Mouse (Mus musculus): ENCODE data around the gene Sergef. TPM values are rescaled to one million over a fixed set of nuclear protein-coding genes. Genes with fewer than 3 reads are reported as not detected.
A peak's percentile ranks its signal among the peaks of the same experiment; 100 is the strongest.
"Not testable (repeated sequence)": the region's sequence is repeated elsewhere in the genome, so short reads cannot be mapped to it uniquely, and the experiment has no call there.

Sergef gene
- total and polyA plus RNA-seq, 2 experiments: 4.9 to 7.5 TPM

DNA sequence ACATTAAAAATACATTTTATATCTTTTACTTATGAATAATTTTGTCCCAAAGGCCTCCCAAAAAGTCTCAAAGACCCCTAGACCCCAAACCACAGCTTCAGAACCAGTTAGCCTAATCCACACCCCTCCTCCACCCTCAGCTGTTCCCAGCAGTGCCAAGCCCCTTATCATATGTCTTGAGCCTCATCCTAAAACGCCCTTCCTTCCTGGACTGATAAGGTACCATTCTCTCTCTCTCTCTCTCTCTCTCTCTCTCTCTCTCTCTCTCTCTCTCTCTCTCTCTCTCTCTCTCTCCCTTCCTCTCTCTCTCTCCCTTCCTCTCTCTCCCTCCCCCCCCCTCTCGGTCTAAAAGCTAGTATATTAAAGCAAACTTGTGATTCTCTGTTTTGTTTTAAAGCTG, 12.7 kb upstream of the Sergef start:
- no peak for DNase-seq (ENCODE audit: extremely low read depth, low read depth, low spot score)
- Histone ChIP-seq H3K4me3 (ENCODE audit: insufficient read depth, low read depth, low read length) (no peak overlapping the region), H3K27me3 (ENCODE audit: control insufficient read depth, insufficient read depth, low read length) (0 out of 2 replicates have a peak, but pooled peaks cover 4% of the 10 kb centered on the region), H3K79me2 (ENCODE audit: control insufficient read depth, insufficient read depth, low read length) (no peaks in the 10 kb centered on the region), H3K9ac (ENCODE audit: low read depth, low read length) (no peak overlapping the region), H3K36me3 (ENCODE audit: control insufficient read depth, insufficient read depth, low read length) (no peaks in the 10 kb centered on the region), H3K4me1 (ENCODE audit: control insufficient read depth, insufficient read depth, low read length) (no peaks in the 10 kb centered on the region), H3K27ac (replicated peaks; ENCODE audit: insufficient read depth, low read depth, low read length) (no peak overlapping the region)
- WGBS: 55% methylated on average over 2 of the region's 2 CpGs
- no peak for TF ChIP-seq POLR2A (IDR thresholded peaks at IDR 0.05; ENCODE audit: extremely low read depth, insufficient read depth, low read length)
- TF ChIP-seq CTCF (IDR thresholded peaks at IDR 0.05; ENCODE audit: low read depth, low read length): no peak

GRCm38 (mm10) chr7:46650231-46650630, 10.6 kb upstream of the Sergef start:
- not testable (repeated sequence) for H3K4me1 ChIP-seq (ENCODE audit: control insufficient read depth, insufficient read depth, low read length); DNase-seq (ENCODE audit: extremely low read depth, low read depth, low spot score); H3K27ac ChIP-seq (replicated peaks; ENCODE audit: insufficient read depth, low read depth, low read length); H3K79me2 ChIP-seq (ENCODE audit: control insufficient read depth, insufficient read depth, low read length); H3K9ac ChIP-seq (ENCODE audit: low read depth, low read length); H3K27me3 ChIP-seq (ENCODE audit: control insufficient read depth, insufficient read depth, low read length); H3K36me3 ChIP-seq (ENCODE audit: control insufficient read depth, insufficient read depth, low read length); H3K4me3 ChIP-seq (ENCODE audit: insufficient read depth, low read depth, low read length)
- 36% methylated on average over 5 of the region's 5 CpGs for WGBS

GRCm38 (mm10) chr7:46648431-46649140, 9.0 kb upstream of the Sergef start:
- no peak for DNase-seq (ENCODE audit: extremely low read depth, low read depth, low spot score)
- Histone ChIP-seq H3K4me1 (ENCODE audit: control insufficient read depth, insufficient read depth, low read length) (no peaks in the 10 kb centered on the region), H3K9ac (ENCODE audit: low read depth, low read length) (no peak overlapping the region), H3K27me3 (ENCODE audit: control insufficient read depth, insufficient read depth, low read length) (0 out of 2 replicates have a peak, but pooled peaks cover 4% of the 10 kb centered on the region), H3K79me2 (ENCODE audit: control insufficient read depth, insufficient read depth, low read length) (no peaks in the 10 kb centered on the region), H3K36me3 (ENCODE audit: control insufficient read depth, insufficient read depth, low read length) (no peaks in the 10 kb centered on the region), H3K27ac (replicated peaks; ENCODE audit: insufficient read depth, low read depth, low read length) (no peak overlapping the region), H3K4me3 (ENCODE audit: insufficient read depth, low read depth, low read length) (no peak overlapping the region)
- TF ChIP-seq POLR2A (IDR thresholded peaks at IDR 0.05; ENCODE audit: extremely low read depth, insufficient read depth, low read length) (no peak), CTCF (IDR thresholded peaks at IDR 0.05; ENCODE audit: low read depth, low read length) (no peak)
- 73% methylated on average over 4 of the region's 4 CpGs for WGBS

- no peak for DNase-seq (ENCODE audit: extremely low read depth, low read depth, low spot score)
- 79% methylated on average over 1 of the region's 1 CpGs for WGBS
- H3K27me3 ChIP-seq (ENCODE audit: control insufficient read depth, insufficient read depth, low read length): 0 out of 2 replicates have a peak, but pooled peaks cover 4% of the 10 kb centered on the region
- H3K9ac ChIP-seq (ENCODE audit: low read depth, low read length): no peak overlapping the region
- H3K4me1 ChIP-seq (ENCODE audit: control insufficient read depth, insufficient read depth, low read length): no peaks in the 10 kb centered on the region; the same call in 1 of the 2 replicates
- no peaks in the 10 kb centered on the region for H3K36me3 ChIP-seq (ENCODE audit: control insufficient read depth, insufficient read depth, low read length)
- H3K4me3 ChIP-seq (ENCODE audit: insufficient read depth, low read depth, low read length): no peak overlapping the region
- TF ChIP-seq CTCF (IDR thresholded peaks at IDR 0.05; ENCODE audit: low read depth, low read length): no peak
- no peak for TF ChIP-seq POLR2A (IDR thresholded peaks at IDR 0.05; ENCODE audit: extremely low read depth, insufficient read depth, low read length)
- no peak overlapping the region for H3K27ac ChIP-seq (replicated peaks; ENCODE audit: insufficient read depth, low read depth, low read length)
- H3K79me2 ChIP-seq (ENCODE audit: control insufficient read depth, insufficient read depth, low read length): no peaks in the 10 kb centered on the region
These were observed 3.6 kb upstream of the Sergef start for GRCm38 (mm10) chr7:46643172-46643571.

GRCm38 (mm10) chr7:46640062-46640461, 455 bp upstream of the Sergef start:
- H3K9ac ChIP-seq (ENCODE audit: low read depth, low read length): peak overlapping the region; percentile 31
- no peak overlapping the region for H3K27ac ChIP-seq (replicated peaks; ENCODE audit: insufficient read depth, low read depth, low read length)
- peak overlapping the region; percentile 80 for H3K4me3 ChIP-seq (ENCODE audit: insufficient read depth, low read depth, low read length)
- H3K79me2 ChIP-seq (ENCODE audit: control insufficient read depth, insufficient read depth, low read length): no peaks in the 10 kb centered on the region
- H3K4me1 ChIP-seq (ENCODE audit: control insufficient read depth, insufficient read depth, low read length): no peaks in the 10 kb centered on the region; the same call in 1 of the 2 replicates
- WGBS: 15% methylated on average over 17 of the region's 17 CpGs
- no peaks in the 10 kb centered on the region for H3K36me3 ChIP-seq (ENCODE audit: control insufficient read depth, insufficient read depth, low read length)
- TF ChIP-seq CTCF (IDR thresholded peaks at IDR 0.05; ENCODE audit: low read depth, low read length) (no peak), POLR2A (IDR thresholded peaks at IDR 0.05; ENCODE audit: extremely low read depth, insufficient read depth, low read length) (no peak)
- no peaks in the 10 kb centered on the region for H3K27me3 ChIP-seq (ENCODE audit: control insufficient read depth, insufficient read depth, low read length)
- DNase-seq (ENCODE audit: extremely low read depth, low read depth, low spot score): no peak

Measured in liver, adult 2 months (tissue).